Mouse (Mus musculus): Measurements from ENCODE around the gene 4930512M02Rik. TPM values are rescaled to one million over a fixed set of nuclear protein-coding genes. Genes with fewer than 3 reads are reported as not detected.
A peak's percentile ranks its signal among the peaks of the same experiment; 100 is the strongest.

The 4930512M02Rik gene
- total and polyA plus RNA-seq, 3 experiments: not detected

GRCm38 (mm10) chr11:11675063-11675462 is 47.4 kb upstream of the 4930512M02Rik start:
- no peak overlapping the region for H3K9ac ChIP-seq (ENCODE audit: insufficient read depth, low read depth)
- peaks cover 25 to 64% of the 10 kb centered on the region in 2 experiments; a peak in 3 of 4 replicates for H3K4me1 ChIP-seq (ENCODE audit: control insufficient read depth in 1 of 2, insufficient read depth in 2 of 2)
- in situ Hi-C loops (cut with MboI; ENCODE audit: low pct_ligation_motif_present, low pct_unique_long_range_greater_than_20kb, low sequenced_read_pairs): loop anchor here (25.0 kb wide), 1 partner anchor 287 kb away; no protein-coding TSS in a partner anchor
- no peak overlapping the region for H3K4me2 ChIP-seq (ENCODE audit: insufficient read depth, low read depth, poor library complexity, severe bottlenecking)
- no peaks in the 10 kb centered on the region for H3K36me3 ChIP-seq (replicated peaks in 1 of 2; ENCODE audit: control insufficient read depth in 1 of 2, insufficient read depth in 1 of 2, low read length in 1 of 2)
- dilution Hi-C loops (cut with MboI; ENCODE audit: extremely low pct_ligation_motif_present, extremely low pct_unique_long_range_greater_than_20kb, low sequenced_read_pairs): no loop called here
- H3K27me3 ChIP-seq (replicated peaks): no peaks in the 10 kb centered on the region
- H3K9me3 ChIP-seq (replicated peaks; ENCODE audit: low read length): peaks cover 3% of the 10 kb centered on the region
- no peaks in the 10 kb centered on the region for H3K79me2 ChIP-seq (replicated peaks; ENCODE audit: control insufficient read depth, extremely low read depth, insufficient read depth, poor library complexity, severe bottlenecking)
- peak overlapping the region; percentile 38; the same call in 1 of the 2 replicates for H3K27ac ChIP-seq (ENCODE audit: insufficient read depth, low read depth)
- no peak for TF ChIP-seq RAD21 (IDR thresholded peaks at IDR 0.05; ENCODE audit: low read depth, low read length)
- peak; percentile 86 for TF ChIP-seq ZNF384 (IDR thresholded peaks at IDR 0.05; ENCODE audit: low read depth, low read length)
- H3K4me3 ChIP-seq (replicated peaks in 1 of 3; ENCODE audit: low read depth in 2 of 3, low read length in 2 of 3, poor library complexity in 1 of 3): no peak overlapping the region
- no peak for DNase-seq (ENCODE audit: extremely low read depth)

GRCm38 (mm10) chr11:11672974-11673373 is 45.3 kb upstream of the 4930512M02Rik start:
- peaks cover 3% of the 10 kb centered on the region for H3K9me3 ChIP-seq (replicated peaks; ENCODE audit: low read length)
- in situ Hi-C loops (cut with MboI; ENCODE audit: low pct_ligation_motif_present, low pct_unique_long_range_greater_than_20kb, low sequenced_read_pairs) (no loop called here), dilution Hi-C loops (cut with MboI; ENCODE audit: extremely low pct_ligation_motif_present, extremely low pct_unique_long_range_greater_than_20kb, low sequenced_read_pairs) (no loop called here)
- H3K4me3 ChIP-seq (replicated peaks in 1 of 3; ENCODE audit: low read depth in 2 of 3, low read length in 2 of 3, poor library complexity in 1 of 3): no peak overlapping the region
- H3K9ac ChIP-seq (ENCODE audit: insufficient read depth, low read depth): no peak overlapping the region
- peaks cover 38 to 69% of the 10 kb centered on the region in 2 experiments for H3K4me1 ChIP-seq (ENCODE audit: control insufficient read depth in 1 of 2, insufficient read depth in 2 of 2)
- peak overlapping the region; percentile 19 for H3K4me2 ChIP-seq (ENCODE audit: insufficient read depth, low read depth, poor library complexity, severe bottlenecking)
- no peaks in the 10 kb centered on the region for H3K27me3 ChIP-seq (replicated peaks)
- H3K27ac ChIP-seq (ENCODE audit: insufficient read depth, low read depth): peak overlapping the region; percentile 87
- H3K79me2 ChIP-seq (replicated peaks; ENCODE audit: control insufficient read depth, extremely low read depth, insufficient read depth, poor library complexity, severe bottlenecking): no peaks in the 10 kb centered on the region
- DNase-seq (ENCODE audit: extremely low read depth): peak; percentile 58
- TF ChIP-seq TBP (conservative IDR thresholded peaks at IDR 0.05; ENCODE audit: low read depth, low read length) (no peak), TCF12 (IDR thresholded peaks at IDR 0.05; ENCODE audit: low read depth, low read length) (peak; percentile 87), IRF4 (IDR thresholded peaks at IDR 0.05; ENCODE audit: low read depth, low read length) (peak; percentile 82), CTCF (conservative IDR thresholded peaks at IDR 0.05 in 1 of 2, IDR thresholded peaks at IDR 0.05 in 1 of 2; ENCODE audit: low read depth in 2 of 2, low read length in 2 of 2) (no peak), POLR2A (IDR thresholded peaks at IDR 0.05; ENCODE audit: low read depth, low read length) (no peak), ETS1 (conservative IDR thresholded peaks at IDR 0.05; ENCODE audit: low read depth, low read length) (peak; percentile 83), MAZ (IDR thresholded peaks at IDR 0.05; ENCODE audit: low read depth, low read length) (peak; percentile 53; the same call in 1 of the 2 replicates), ELF1 (IDR thresholded peaks at IDR 0.05; ENCODE audit: low read depth, low read length) (no peak; the same call in 1 of the 2 replicates), BHLHE40 (IDR thresholded peaks at IDR 0.05; ENCODE audit: low read depth, low read length) (peak; percentile 71), JUND (conservative IDR thresholded peaks at IDR 0.05; ENCODE audit: low read depth, low read length) (0 out of 2 replicates have a peak, but pooled peaks have one; percentile 20), ZKSCAN1 (IDR thresholded peaks at IDR 0.05; ENCODE audit: borderline replicate concordance, low read depth, low read length) (no peak), MEF2A (IDR thresholded peaks at IDR 0.05; ENCODE audit: borderline replicate concordance, low read depth, low read length) (peak; percentile 83; the same call in 1 of the 2 replicates), RCOR1 (conservative IDR thresholded peaks at IDR 0.05; ENCODE audit: low read depth, low read length) (peak; percentile 56; the same call in 1 of the 2 replicates), CHD2 (IDR thresholded peaks at IDR 0.05; ENCODE audit: low read length) (peak; percentile 65; the same call in 1 of the 2 replicates), EP300 (IDR thresholded peaks at IDR 0.05; ENCODE audit: low read length) (peak; percentile 96), SIN3A (IDR thresholded peaks at IDR 0.05; ENCODE audit: low read length) (peak; percentile 32; the same call in 1 of the 2 replicates), USF2 (conservative IDR thresholded peaks at IDR 0.05; ENCODE audit: low read depth, low read length) (no peak), JUN (IDR thresholded peaks at IDR 0.05; ENCODE audit: insufficient read depth, low read depth, low read length) (peak; percentile 65), NRF1 (IDR thresholded peaks at IDR 0.05; ENCODE audit: low read depth, low read length) (no peak)
- H3K36me3 ChIP-seq (replicated peaks in 1 of 2; ENCODE audit: control insufficient read depth in 1 of 2, insufficient read depth in 1 of 2, low read length in 1 of 2): no peaks in the 10 kb centered on the region

All from CH12.LX (cell line).